Mouse (Mus musculus) small intestine, adult 2 months (tissue): ENCODE results near the gene Lrrc74b. TPM values are rescaled to one million over a fixed set of nuclear protein-coding genes. Genes with fewer than 3 reads are reported as not detected.

Experiments
- H3K27ac ChIP-seq: fragments of 200-500 bp; 2 replicates; pipeline ENCODE4 v1.5.1; 2012; ENCODE audit warnings: low read depth, low read length, control low read depth, inconsistent platforms; ENCODE audit not compliant: insufficient read depth
- H3K27me3 ChIP-seq: fragments of 200-500 bp; 2 replicates; pipeline ENCODE4 v1.6.1; 2012; ENCODE audit warnings: mild to moderate bottlenecking, moderate library complexity, low read length, inconsistent platforms; ENCODE audit not compliant: control insufficient read depth, insufficient read depth
- H3K36me3 ChIP-seq: fragments of 200-500 bp; 2 replicates; pipeline ENCODE4 v1.6.1; 2012; ENCODE audit warnings: mild to moderate bottlenecking, low read length, control low read depth, inconsistent platforms; ENCODE audit not compliant: control insufficient read depth, insufficient read depth
- H3K4me1 ChIP-seq: fragments of 200-500 bp; 2 replicates; pipeline ENCODE4 v1.6.1; 2012; ENCODE audit warnings: low read length, inconsistent platforms, mixed read lengths; ENCODE audit not compliant: control insufficient read depth, insufficient read depth, insufficient read length
- H3K4me3 ChIP-seq: fragments of 200-500 bp; 2 replicates; pipeline ENCODE4 v1.5.1; 2012; ENCODE audit warnings: low read depth, mild to moderate bottlenecking, control low read depth, inconsistent platforms, low read length, moderate library complexity
- CTCF ChIP-seq: fragments of 200-500 bp; IDR thresholded peaks from 2 replicates; pipeline ENCODE4 v1.5.1; 2012; ENCODE audit warnings: low read depth, mild to moderate bottlenecking, control low read depth, inconsistent platforms, low read length, moderate library complexity, mixed read lengths; ENCODE audit not compliant: insufficient replicate concordance, insufficient read length; ENCODE audit errors: extremely low read depth
- POLR2A ChIP-seq: fragments of 200-500 bp; IDR thresholded peaks from 2 replicates; pipeline ENCODE4 v1.6.1; 2012; ENCODE audit warnings: low read depth, mild to moderate bottlenecking, control low read depth, inconsistent platforms, low read length, moderate library complexity
- WGBS: fragments of 180-500 bp; shearing (Covaris S2); methylation state at CpG from one replicate; pipeline ENCODE4 v1.1.7; 2018; 5-methylcytosine and 5-hydroxymethylcytosine counted together
- polyA plus RNA-seq: library from polyadenylated mRNA; depleted of rRNA; stranded (reverse); fragments of >200 nt; gene quantifications from 2 replicates; pipeline ENCODE4 v1.2.3, GENCODE M21; 2012

The Lrrc74b gene
- polyA plus RNA-seq, 1 experiment, result 0.23 TPM

GRCm38 (mm10) chr16:17528276-17528675 is 32.8 kb downstream of the Lrrc74b start:
- peaks cover 14% of the 10 kb centered on the region for H3K4me1 ChIP-seq
- no peak for TF ChIP-seq CTCF
- TF ChIP-seq POLR2A, result no peak
- no peak overlapping the region for H3K4me3 ChIP-seq
- 88% methylated on average over 13 of the region's 13 CpGs for WGBS
- H3K27ac ChIP-seq, result no peak overlapping the region
- H3K36me3 ChIP-seq, result peaks cover 40% of the 10 kb centered on the region
- H3K27me3 ChIP-seq, result no peaks in the 10 kb centered on the region

GRCm38 (mm10) chr16:17527606-17528005 is 33.4 kb downstream of the Lrrc74b start:
- peaks cover 46% of the 10 kb centered on the region for H3K36me3 ChIP-seq
- peaks cover 13% of the 10 kb centered on the region for H3K4me1 ChIP-seq
- H3K4me3 ChIP-seq, result no peak overlapping the region
- no peaks in the 10 kb centered on the region for H3K27me3 ChIP-seq
- H3K27ac ChIP-seq, result no peak overlapping the region
- TF ChIP-seq POLR2A (no peak), CTCF (no peak)

- Histone ChIP-seq H3K36me3 (peaks cover 59% of the 10 kb centered on the region), H3K27me3 (no peaks in the 10 kb centered on the region), H3K4me1 (peaks cover 12% of the 10 kb centered on the region), H3K4me3 (no peak overlapping the region), H3K27ac (peak overlapping the region; percentile 76; the same call in 1 of the 2 replicates)
- TF ChIP-seq POLR2A (no peak), CTCF (no peak)
- WGBS, result 25% methylated on average over 6 of the region's 6 CpGs
Measured at GRCm38 (mm10) chr16:17526223-17526622, 34.8 kb downstream of the Lrrc74b start.

GRCm38 (mm10) chr16:17525524-17525923 is 35.5 kb downstream of the Lrrc74b start:
- no peak for TF ChIP-seq CTCF
- no peak for TF ChIP-seq POLR2A
- WGBS, result 79% methylated on average over 3 of the region's 3 CpGs
- H3K27ac ChIP-seq, result peak overlapping the region; percentile 76
- H3K4me3 ChIP-seq, result no peak overlapping the region
- H3K36me3 ChIP-seq, result peaks cover 66% of the 10 kb centered on the region
- peaks cover 12% of the 10 kb centered on the region for H3K4me1 ChIP-seq
- no peaks in the 10 kb centered on the region for H3K27me3 ChIP-seq

- WGBS, result 93% methylated on average over 11 of the region's 11 CpGs
- H3K4me1 ChIP-seq, result peaks cover 8% of the 10 kb centered on the region; the same call in 1 of the 2 replicates
- no peak overlapping the region for H3K27ac ChIP-seq
- no peak for TF ChIP-seq POLR2A
- TF ChIP-seq CTCF, result no peak
- H3K27me3 ChIP-seq, result no peaks in the 10 kb centered on the region
- no peak overlapping the region for H3K4me3 ChIP-seq
- peaks cover 78% of the 10 kb centered on the region for H3K36me3 ChIP-seq
Measured at GRCm38 (mm10) chr16:17524156-17524555, 36.9 kb downstream of the Lrrc74b start.

GRCm38 (mm10) chr16:17518910-17519309 is 42.1 kb downstream of the Lrrc74b start:
- TF ChIP-seq CTCF (no peak), POLR2A (no peak)
- Histone ChIP-seq H3K27ac (no peak overlapping the region), H3K4me3 (no peak overlapping the region), H3K27me3 (no peaks in the 10 kb centered on the region), H3K4me1 (no peaks in the 10 kb centered on the region), H3K36me3 (peaks cover 65% of the 10 kb centered on the region)
- 61% methylated on average over 2 of the region's 2 CpGs for WGBS

GRCm38 (mm10) chr16:17511431-17511830 is 49.6 kb downstream of the Lrrc74b start:
- WGBS, result 97% methylated on average over 4 of the region's 4 CpGs
- TF ChIP-seq POLR2A (no peak), CTCF (no peak)
- H3K4me3 ChIP-seq, result no peak overlapping the region
- H3K36me3 ChIP-seq, result peaks cover 26% of the 10 kb centered on the region
- no peaks in the 10 kb centered on the region for H3K27me3 ChIP-seq
- no peak overlapping the region for H3K27ac ChIP-seq
- peaks cover 17% of the 10 kb centered on the region; the same call in 1 of the 2 replicates for H3K4me1 ChIP-seq

- WGBS, result 15% methylated on average over 2 of the region's 2 CpGs
- Histone ChIP-seq H3K4me3 (no peak overlapping the region), H3K36me3 (peaks cover 22% of the 10 kb centered on the region)
Measured at GRCm38 (mm10) chr16:17510686-17511085, 50.4 kb downstream of the Lrrc74b start.

More at GRCm38 (mm10) chr16:17510686-17511085, 50.4 kb downstream of the Lrrc74b start:
- peaks cover 17% of the 10 kb centered on the region; the same call in 1 of the 2 replicates for H3K4me1 ChIP-seq
- H3K27me3 ChIP-seq, result no peaks in the 10 kb centered on the region
- TF ChIP-seq POLR2A, result no peak
- TF ChIP-seq CTCF, result no peak
- H3K27ac ChIP-seq, result no peak overlapping the region
